Mouse (Mus musculus) WW6 (cell line): Measurements from ENCODE around the gene Gpr89.

Experiments
- DNase-seq: peaks from one replicate; pipeline ENCODE4 v3.0.0-alpha.2; 2013; ENCODE audit warnings: low read depth, low spot score

The Gpr89 gene

GRCm38 (mm10) chr3:96824614-96825013, 80.5 kb downstream of the Gpr89 start:
- no peak for DNase-seq

DNA sequence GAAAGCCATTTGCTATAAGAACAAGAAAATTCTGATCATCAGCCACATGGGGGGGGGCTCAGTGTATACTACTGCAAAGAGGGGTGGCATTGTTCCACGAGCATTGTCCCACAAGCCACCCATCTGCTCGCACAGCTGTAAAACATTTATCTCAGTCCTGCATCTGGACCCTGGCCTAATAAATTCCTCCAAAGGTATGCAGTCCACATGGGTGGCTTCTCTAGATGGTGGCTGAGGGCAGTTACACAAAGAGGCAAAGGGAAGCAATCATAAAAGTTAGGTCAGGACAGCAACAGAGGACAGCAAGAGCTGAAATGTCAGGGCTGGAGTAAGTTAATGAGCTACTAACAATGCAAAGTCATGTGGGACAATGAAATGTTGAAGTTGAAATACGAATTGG, 81.4 kb downstream of the Gpr89 start:
- no peak for DNase-seq

DNA sequence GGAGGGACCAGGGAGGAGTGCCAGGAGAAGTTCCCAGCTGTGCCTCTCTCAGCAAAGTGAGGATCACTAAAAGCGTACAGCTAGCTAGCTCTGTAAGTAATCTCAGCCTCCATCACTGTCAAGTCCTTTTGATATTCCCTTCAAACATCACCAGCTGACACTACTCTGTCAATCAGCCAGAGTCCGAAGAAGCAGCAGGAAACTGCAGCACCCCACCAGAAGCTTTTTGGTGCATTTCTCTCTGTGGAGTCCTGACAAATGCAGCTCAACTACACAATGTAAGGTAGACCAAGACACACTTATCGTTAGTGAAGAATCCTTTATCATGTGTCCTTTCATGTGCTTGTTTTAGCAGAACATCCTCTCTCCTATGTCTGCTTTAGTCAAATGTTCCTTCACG, 83.6 kb downstream of the Gpr89 start:
- DNase-seq, result no peak

- no peak for DNase-seq
Measured at GRCm38 (mm10) chr3:96820116-96820915, 84.8 kb downstream of the Gpr89 start.
